In the genomic region with DNA sequence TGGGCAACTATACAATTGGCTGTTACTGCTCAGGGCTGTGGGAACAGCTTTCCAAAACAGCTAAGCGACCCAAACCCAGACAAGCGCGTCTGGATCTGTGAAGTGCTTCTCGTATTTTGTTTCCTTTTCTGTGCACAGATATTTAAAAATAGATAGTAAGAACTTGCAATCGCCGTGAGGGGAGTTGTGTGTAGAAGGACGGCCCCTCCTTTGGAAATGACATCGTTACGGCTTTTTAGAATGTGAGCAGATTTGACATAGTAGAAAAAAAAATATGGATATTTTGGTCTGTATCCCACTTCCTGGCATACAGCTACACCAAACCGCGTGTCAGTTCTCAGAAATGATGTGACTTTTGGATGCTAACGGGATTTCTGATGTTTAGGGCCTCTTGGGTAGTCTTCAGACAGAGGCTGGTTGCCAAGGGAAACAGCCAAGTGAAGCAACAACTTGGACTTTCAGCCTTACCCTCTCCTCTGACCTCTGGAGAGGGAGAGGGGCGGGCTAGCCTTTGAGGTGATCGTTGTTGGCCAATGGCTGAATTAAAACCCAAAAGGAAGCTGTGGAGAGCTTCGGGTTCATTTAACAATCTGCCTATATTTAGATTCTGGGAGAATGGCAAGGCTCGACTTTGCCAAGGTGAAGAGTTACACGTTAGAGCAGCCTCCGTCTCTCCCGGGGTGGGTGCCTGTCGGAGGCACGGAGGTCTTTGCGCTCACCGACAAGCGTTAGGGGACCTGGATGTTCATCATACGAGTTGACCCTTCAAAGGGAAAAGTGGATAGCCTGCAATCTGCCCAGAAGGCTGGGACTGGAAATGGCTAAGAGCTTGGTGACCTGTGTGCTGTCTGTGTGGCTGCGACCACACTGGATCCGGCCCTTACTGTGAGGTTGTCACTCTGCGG, we compare ENCODE assay signal across 8 mouse cellular contexts. TPM values are rescaled to one million over a fixed set of nuclear protein-coding genes. Genes with fewer than 3 reads are reported as not detected.
DNase-seq lines count a peak whose midpoint lies in the region; ATAC-seq and TF ChIP-seq lines count a peak whose summit lies in the region.

No protein-coding gene starts in this region.

- no peaks in the 10 kb centered on the region for H3K27me3 ChIP-seq in lung, embryonic 14.5 days (ENCODE audit: insufficient read depth, low read length)

- peaks cover 3% of the 10 kb centered on the region for H3K4me1 ChIP-seq in lung, embryonic 14.5 days (ENCODE audit: insufficient read depth)

- H3K36me3 ChIP-seq in lung, embryonic 14.5 days (ENCODE audit: insufficient read depth), result no peaks in the 10 kb centered on the region

- H3K4me2 ChIP-seq in lung, embryonic 14.5 days, result peak overlapping the region; percentile 41

- H3K27ac ChIP-seq in lung, embryonic 14.5 days (ENCODE audit: low read depth), result no peak overlapping the region

- ATAC-seq in lung, embryonic 14.5 days (ENCODE audit: insufficient read depth), result no peak

- no peak for TF ChIP-seq POLR2A in brain, embryonic 14.5 days (IDR thresholded peaks at IDR 0.05; ENCODE audit: borderline replicate concordance, extremely low read depth, insufficient read depth, insufficient read length, poor library complexity, severe bottlenecking)

- no peak overlapping the region for H3K9ac ChIP-seq in lung, embryonic 14.5 days

- peak; percentile 50 for DNase-seq in adrenal gland, postnatal 14 days
- DNase-seq in adrenal gland, postnatal 25 days, result no peak
- DNase-seq in brain, embryonic 14.5 days (ENCODE audit: low read depth), result peak; percentile 34
- peak; percentile 37 for DNase-seq in heart, adult 8-10 months (ENCODE audit: low spot score)
- peak; percentile 75 for DNase-seq in kidney, adult 11 months
- peak; percentile 43 for DNase-seq in lung, embryonic 14.5 days
- peak; percentile 74 for DNase-seq in yolk sac, embryonic 10.5 days (ENCODE audit: low spot score)
- no peak for DNase-seq in frontal cortex, postnatal 14 days (ENCODE audit: low spot score in 2 of 2)

- peak overlapping the region; percentile 7; the same call in 1 of the 2 replicates for H3K4me3 ChIP-seq in lung, embryonic 14.5 days (ENCODE audit: low read depth, low read length)

- no peak for TF ChIP-seq CTCF in brain, embryonic 14.5 days (IDR thresholded peaks at IDR 0.05; ENCODE audit: borderline replicate concordance, extremely low read depth, insufficient read depth, insufficient read length)
- TF ChIP-seq CTCF in lung, embryonic 14.5 days (IDR thresholded peaks at IDR 0.05; ENCODE audit: low read depth), result no peak

- no peaks in the 10 kb centered on the region for H3K9me3 ChIP-seq in lung, embryonic 14.5 days (ENCODE audit: low read depth, low read length)

- 51% methylated on average over 28 of the region's 28 CpGs for WGBS in lung, embryonic 14.5 days

RNA-seq across cellular contexts. Expression of gene Anapc15-ps, which starts 7.2 kb away (rescaled TPM):
- not detected in 2 replicates for total RNA-seq in adrenal gland, postnatal 14 days (2021)
- not detected in 2 replicates for total RNA-seq in adrenal gland, postnatal 25 days (2021)
- polyA plus RNA-seq in brain, embryonic 14.5 days (2012; rRNA removed), result 0.34 and 0.49 TPM in 2 replicates
- not detected for total RNA-seq in heart, adult 8-10 months (2022)
- not detected in 2 replicates for polyA plus RNA-seq in lung, embryonic 14.5 days (2014; fragmentation: Nextera tagmentation; extraction: Ambion mirVana)

Comparison
In these comparisons a context has a peak if more than half of its experiments do, and no peak if none do; other contexts are left out.
1. DNase-seq: peak in adrenal gland, postnatal 14 days (single experiment), brain, embryonic 14.5 days (single experiment), heart, adult 8-10 months (single experiment), kidney, adult 11 months (single experiment), lung, embryonic 14.5 days (single experiment) and yolk sac, embryonic 10.5 days (single experiment); none in adrenal gland, postnatal 25 days (single experiment) and frontal cortex, postnatal 14 days (0 of 2).